Mouse (Mus musculus) ES-E14 (cell line): ENCODE data around the gene Sept9.

Experiments
- CHD2 ChIP-seq: IDR thresholded peaks from 2 replicates; pipeline ENCODE4 v1.6.1; 2014; ENCODE audit warnings: mild to moderate bottlenecking, low read depth, low read length, inconsistent platforms
- HCFC1 ChIP-seq: IDR thresholded peaks from 2 replicates; pipeline ENCODE4 v1.6.1; 2012; ENCODE audit warnings: low read length, inconsistent platforms, borderline replicate concordance; ENCODE audit not compliant: insufficient read depth
- MAFK ChIP-seq: IDR thresholded peaks from 2 replicates; pipeline ENCODE4 v1.6.1; 2014; ENCODE audit warnings: mild to moderate bottlenecking, low read depth, low read length, inconsistent platforms; ENCODE audit not compliant: insufficient read depth
- ZC3H11A ChIP-seq: IDR thresholded peaks from 2 replicates; pipeline ENCODE4 v1.6.1; 2012; ENCODE audit warnings: low read depth, mild to moderate bottlenecking, inconsistent platforms, low read length, borderline replicate concordance
- ZNF384 ChIP-seq: IDR thresholded peaks from 2 replicates; pipeline ENCODE4 v1.6.1; 2012; ENCODE audit warnings: low read depth, low read length, inconsistent platforms

- TF ChIP-seq ZC3H11A, result no peak
- no peak for TF ChIP-seq MAFK
- no peak for TF ChIP-seq HCFC1
- TF ChIP-seq CHD2, result no peak
- TF ChIP-seq ZNF384, result no peak
These were observed 150.2 kb downstream of the Sept9 start for GRCm38 (mm10) chr11:117349429-117350363.
